22 mouse cellular contexts compared by ENCODE assay signal in the genomic region with DNA sequence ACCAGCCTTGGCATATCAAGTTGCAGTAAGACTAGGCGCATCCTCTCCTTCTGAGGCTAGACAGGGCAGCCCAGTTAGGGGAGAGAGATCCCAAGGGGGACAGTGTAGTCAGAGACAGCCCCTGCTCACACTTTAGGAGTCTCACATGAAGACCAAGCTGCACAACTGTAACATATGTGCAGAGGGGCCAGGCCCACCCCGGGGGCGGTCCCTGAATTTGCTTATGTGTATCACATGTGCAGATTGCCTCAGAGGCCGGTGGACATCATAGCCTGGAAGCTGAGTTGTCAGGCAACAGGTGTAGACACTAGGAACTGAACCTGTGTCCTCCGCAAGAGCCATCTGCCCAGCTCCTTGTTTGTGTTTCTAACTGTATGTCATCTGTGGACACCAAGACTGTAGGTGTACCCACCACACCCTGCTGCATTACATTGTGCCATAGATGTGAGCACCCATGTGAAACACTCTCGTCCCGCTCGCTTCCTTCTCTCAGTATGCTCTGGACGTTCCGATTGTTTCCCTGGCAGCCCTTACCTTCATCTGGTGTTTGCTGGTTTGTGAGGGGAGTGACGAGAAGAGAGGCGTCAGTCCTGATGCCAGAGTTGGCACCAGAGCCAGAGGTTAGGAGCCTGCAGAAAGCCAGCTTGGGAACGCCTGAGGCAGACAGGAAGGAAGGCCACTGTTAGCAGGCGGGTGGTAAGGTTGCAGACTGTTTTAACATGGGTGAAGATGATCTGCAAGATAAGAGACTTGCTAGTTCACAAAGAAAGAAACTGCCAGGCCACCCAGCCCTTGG. TPM values are rescaled to one million over a fixed set of nuclear protein-coding genes. Genes with fewer than 3 reads are reported as not detected.
DNase-seq lines count a peak whose midpoint lies in the region; ATAC-seq and TF ChIP-seq lines count a peak whose summit lies in the region.
"Had no signal": no experiment of that assay in that cellular context is flagged by ENCODE, and none has a peak within 500 bp of the region (broad histone marks: within the 10 kb centered on the region; RNA-seq: fewer than 3 reads in every experiment).

No protein-coding gene starts in this region.

- ATAC-seq in kidney, embryonic 15.5 days (replicated peaks; ENCODE audit: low FRiP score): no peak
- no peak for ATAC-seq in liver, embryonic 12.5 days
- ATAC-seq in liver, postnatal 0 days: no peak
- ATAC-seq: activated CD4-positive, CD25-positive, alpha-beta regulatory T cell, adult 4 months; forebrain, embryonic 15.5 days; Patski had no signal

- H3K4me3 ChIP-seq in kidney, embryonic 15.5 days (replicated peaks): no peak overlapping the region
- no peak overlapping the region for H3K4me3 ChIP-seq in liver, embryonic 12.5 days
- no peak overlapping the region for H3K4me3 ChIP-seq in liver, postnatal 0 days (ENCODE audit: low read depth, low read length)
- H3K4me3 ChIP-seq: forebrain, embryonic 15.5 days; heart, embryonic 10.5 days; hindbrain, embryonic 15.5 days had no signal

- no peak overlapping the region for H3K9ac ChIP-seq in kidney, embryonic 15.5 days
- H3K9ac ChIP-seq in liver, embryonic 12.5 days: peak overlapping the region; percentile 6; the same call in 1 of the 2 replicates
- H3K9ac ChIP-seq in liver, postnatal 0 days (replicated peaks): no peak overlapping the region
- H3K9ac ChIP-seq: forebrain, embryonic 15.5 days; hindbrain, embryonic 15.5 days had no signal

- no peak for TF ChIP-seq EP300 in liver, postnatal 0 days (IDR thresholded peaks at IDR 0.05; ENCODE audit: low read depth)

- H3K36me3 ChIP-seq in kidney, embryonic 15.5 days: peaks cover 58% of the 10 kb centered on the region
- H3K36me3 ChIP-seq in liver, embryonic 12.5 days: peaks cover 71% of the 10 kb centered on the region
- peaks cover 47% of the 10 kb centered on the region for H3K36me3 ChIP-seq in liver, postnatal 0 days (replicated peaks; ENCODE audit: insufficient read depth, low read length)

- H3K9me3 ChIP-seq in kidney, embryonic 15.5 days (replicated peaks): no peaks in the 10 kb centered on the region
- no peaks in the 10 kb centered on the region for H3K9me3 ChIP-seq in liver, embryonic 12.5 days (replicated peaks)
- H3K9me3 ChIP-seq in liver, postnatal 0 days (ENCODE audit: low read length): no peaks in the 10 kb centered on the region
- H3K9me3 ChIP-seq: forebrain, embryonic 15.5 days; heart, embryonic 10.5 days; hindbrain, embryonic 15.5 days had no signal

- H3K4me2 ChIP-seq in kidney, embryonic 15.5 days: no peak overlapping the region
- H3K4me2 ChIP-seq in liver, embryonic 12.5 days: no peak overlapping the region
- no peak overlapping the region for H3K4me2 ChIP-seq in liver, postnatal 0 days (ENCODE audit: low read depth, low read length)
- H3K4me2 ChIP-seq: forebrain, embryonic 15.5 days; hindbrain, embryonic 15.5 days had no signal

- 0 out of 2 replicates have a peak overlapping the region, but pooled peaks have one; percentile 13 for H3K27ac ChIP-seq in kidney, embryonic 15.5 days
- H3K27ac ChIP-seq in liver, embryonic 12.5 days: 0 out of 2 replicates have a peak overlapping the region, but pooled peaks have one; percentile 53
- no peak overlapping the region for H3K27ac ChIP-seq in liver, postnatal 0 days (ENCODE audit: low read depth)
- H3K27ac ChIP-seq: forebrain, embryonic 15.5 days; heart, embryonic 10.5 days; hindbrain, embryonic 15.5 days had no signal

- WGBS in kidney, embryonic 15.5 days: 80% methylated on average over 14 of the region's 14 CpGs
- 85% methylated on average over 14 of the region's 14 CpGs for WGBS in liver, embryonic 12.5 days (ENCODE audit: insufficient replicate concordance)
- WGBS in liver, postnatal 0 days (ENCODE audit: insufficient replicate concordance): 84% methylated on average over 14 of the region's 14 CpGs

- no peak for TF ChIP-seq CTCF in liver, postnatal 0 days (IDR thresholded peaks at IDR 0.05; ENCODE audit: low read depth)

- peak; percentile 57 to 68 for DNase-seq in cerebellum, postnatal 10 days
- DNase-seq in cerebellum, postnatal 36 days: no peak
- DNase-seq in kidney, adult 18-20 months: no peak
- DNase-seq in liver, postnatal 0 days: no peak
- peak; percentile 34 for DNase-seq in lung, postnatal 14 days
- DNase-seq in thymus, postnatal 10 days (ENCODE audit: low spot score in 2 of 2): no peak
- DNase-seq: adrenal gland, postnatal 14 days; cerebellum, adult 18-20 months; heart, adult 18-20 months; heart, postnatal 14 days had no signal

- no peaks in the 10 kb centered on the region for H3K27me3 ChIP-seq in kidney, embryonic 15.5 days
- no peaks in the 10 kb centered on the region for H3K27me3 ChIP-seq in liver, embryonic 12.5 days (replicated peaks)
- no peaks in the 10 kb centered on the region for H3K27me3 ChIP-seq in liver, postnatal 0 days (ENCODE audit: insufficient read depth, low read length)
- H3K27me3 ChIP-seq: forebrain, embryonic 15.5 days; hindbrain, embryonic 15.5 days; Patski had no signal

- H3K4me1 ChIP-seq in kidney, embryonic 15.5 days: peaks cover 27% of the 10 kb centered on the region
- peaks cover 36% of the 10 kb centered on the region for H3K4me1 ChIP-seq in liver, embryonic 12.5 days
- peaks cover 10% of the 10 kb centered on the region for H3K4me1 ChIP-seq in liver, postnatal 0 days (ENCODE audit: insufficient read depth)

RNA-seq across cellular contexts. Expression of a gene that starts 3.5 kb away (rescaled TPM):
- 94.7 and 103 TPM in 2 replicates for polyA plus RNA-seq in kidney, embryonic 15.5 days (2015; fragmentation: Nextera tagmentation; extraction: Ambion mirVana)
- polyA plus RNA-seq in liver, embryonic 12.5 days (2016; fragmentation: Nextera tagmentation; extraction: Ambion mirVana): 60.2 and 61.1 TPM in 2 replicates
- polyA plus RNA-seq in liver, postnatal 0 days (2015; fragmentation: Nextera tagmentation; extraction: Ambion mirVana): 47.3 and 49.3 TPM in 2 replicates

RNA-seq across cellular contexts. Expression of a gene that starts 7.2 kb away (rescaled TPM):
- polyA plus RNA-seq in kidney, embryonic 15.5 days (2015; fragmentation: Nextera tagmentation; extraction: Ambion mirVana): not detected in 2 replicates
- polyA plus RNA-seq in liver, embryonic 12.5 days (2016; fragmentation: Nextera tagmentation; extraction: Ambion mirVana): 10.2 and 10.5 TPM in 2 replicates
- polyA plus RNA-seq in liver, postnatal 0 days (2015; fragmentation: Nextera tagmentation; extraction: Ambion mirVana): 4.0 and 5.3 TPM in 2 replicates
- polyA plus RNA-seq: C2C12; forebrain, embryonic 15.5 days; heart, embryonic 14.5 days; hindbrain, embryonic 15.5 days; Patski had no signal

RNA-seq across cellular contexts. Expression of a gene that starts 14.7 kb away (rescaled TPM):
- polyA plus RNA-seq in kidney, embryonic 15.5 days (2015; fragmentation: Nextera tagmentation; extraction: Ambion mirVana): 5.0 and 6.0 TPM in 2 replicates
- polyA plus RNA-seq in liver, embryonic 12.5 days (2016; fragmentation: Nextera tagmentation; extraction: Ambion mirVana): 0.36 and 0.53 TPM in 2 replicates
- 0.54 and 0.60 TPM in 2 replicates for polyA plus RNA-seq in liver, postnatal 0 days (2015; fragmentation: Nextera tagmentation; extraction: Ambion mirVana)
- polyA plus RNA-seq: activated CD4-positive, CD25-positive, alpha-beta regulatory T cell, adult 4 months; C2C12; embryonic facial prominence, embryonic 11.5 days had no signal

RNA-seq across cellular contexts. Expression of a gene that starts 15.5 kb away (rescaled TPM):
- polyA plus RNA-seq in kidney, embryonic 15.5 days (2015; fragmentation: Nextera tagmentation; extraction: Ambion mirVana): not detected in 2 replicates
- not detected in 2 replicates for polyA plus RNA-seq in liver, embryonic 12.5 days (2016; fragmentation: Nextera tagmentation; extraction: Ambion mirVana)
- polyA plus RNA-seq in liver, postnatal 0 days (2015; fragmentation: Nextera tagmentation; extraction: Ambion mirVana): not detected in 2 replicates
- polyA plus RNA-seq: activated CD4-positive, CD25-positive, alpha-beta regulatory T cell, adult 4 months; C2C12; cortical plate, adult 2 months; embryonic facial prominence, embryonic 11.5 days; forebrain, embryonic 11.5 days; forebrain, embryonic 15.5 days; heart, embryonic 10.5 days; heart, embryonic 14.5 days; hindbrain, embryonic 15.5 days; Patski had no signal

RNA-seq across cellular contexts. Expression of a gene that starts 15.9 kb away (rescaled TPM):
- polyA plus RNA-seq in kidney, embryonic 15.5 days (2015; fragmentation: Nextera tagmentation; extraction: Ambion mirVana): 1.2 and 1.6 TPM in 2 replicates
- 0.23 TPM in 1 of 2 replicates, not detected in the other for polyA plus RNA-seq in liver, embryonic 12.5 days (2016; fragmentation: Nextera tagmentation; extraction: Ambion mirVana)
- polyA plus RNA-seq in liver, postnatal 0 days (2015; fragmentation: Nextera tagmentation; extraction: Ambion mirVana): 0.19 TPM in 1 of 2 replicates, not detected in the other
- polyA plus RNA-seq: activated CD4-positive, CD25-positive, alpha-beta regulatory T cell, adult 4 months; C2C12; Patski had no signal

Comparison
In these comparisons a context has a peak if more than half of its experiments do, and no peak if none do; other contexts are left out.
1. DNase-seq: peak in cerebellum, postnatal 10 days (2 of 2) and lung, postnatal 14 days (single experiment); none in cerebellum, postnatal 36 days (0 of 2), kidney, adult 18-20 months (single experiment), liver, postnatal 0 days (single experiment) and thymus, postnatal 10 days (0 of 2).